26 mouse cellular contexts compared by ENCODE assay signal in genomic region chr13:29912251-29912650, GRCm38 (mm10).
"Had no signal": no experiment of that assay in that cellular context is flagged by ENCODE, and none has a peak within 500 bp of the region (broad histone marks: within the 10 kb centered on the region; RNA-seq: fewer than 3 reads in every experiment).

No protein-coding gene starts in this region.

- ATAC-seq: forebrain, embryonic 13.5 days; forebrain, embryonic 14.5 days; forebrain, embryonic 15.5 days; forebrain, postnatal 0 days had no signal

- H3K4me1 ChIP-seq: embryonic facial prominence, embryonic 15.5 days; forebrain, embryonic 10.5 days; forebrain, embryonic 12.5 days; forebrain, embryonic 13.5 days; forebrain, embryonic 15.5 days had no signal

- H3K27ac ChIP-seq: embryonic facial prominence, embryonic 10.5 days; embryonic facial prominence, embryonic 12.5 days; embryonic facial prominence, embryonic 13.5 days; embryonic facial prominence, embryonic 15.5 days; forebrain, embryonic 10.5 days; forebrain, embryonic 12.5 days; forebrain, embryonic 13.5 days; forebrain, embryonic 15.5 days; gastrocnemius, adult 2 months; heart, adult 2 months had no signal

- H3K9ac ChIP-seq: embryonic facial prominence, embryonic 12.5 days; embryonic facial prominence, embryonic 13.5 days; embryonic facial prominence, embryonic 15.5 days; forebrain, embryonic 12.5 days; forebrain, embryonic 13.5 days; forebrain, embryonic 15.5 days; forebrain, postnatal 0 days had no signal

- H3K4me2 ChIP-seq: embryonic facial prominence, embryonic 12.5 days; embryonic facial prominence, embryonic 13.5 days; embryonic facial prominence, embryonic 15.5 days; forebrain, embryonic 12.5 days; forebrain, embryonic 13.5 days; forebrain, embryonic 15.5 days had no signal

- DNase-seq: cerebellum, adult 2 months; cerebellum, adult 8-10 months; cerebellum, adult 9-10 months; cerebellum, adult 9-11 months; cerebellum, postnatal 10 days; cerebellum, postnatal 14 days; cerebellum, postnatal 25 days; cerebellum, postnatal 36 days; forebrain, postnatal 0 days; gastrocnemius, adult 2 months; gastrocnemius, postnatal 10 days; gastrocnemius, postnatal 14 days; gastrocnemius, postnatal 25 days; gastrocnemius, postnatal 36 days; heart, adult 18-20 months; heart, adult 2 months had no signal

- H3K4me3 ChIP-seq: embryonic facial prominence, embryonic 10.5 days; embryonic facial prominence, embryonic 12.5 days; embryonic facial prominence, embryonic 13.5 days; embryonic facial prominence, embryonic 15.5 days; erythroblast, embryonic 14.5 days; forebrain, embryonic 10.5 days; forebrain, embryonic 12.5 days; forebrain, embryonic 13.5 days; forebrain, embryonic 15.5 days; gastrocnemius, adult 2 months; heart, adult 2 months had no signal

- H3K9me3 ChIP-seq: embryonic facial prominence, embryonic 10.5 days; embryonic facial prominence, embryonic 12.5 days; embryonic facial prominence, embryonic 13.5 days; embryonic facial prominence, embryonic 15.5 days; forebrain, embryonic 12.5 days; forebrain, embryonic 13.5 days; forebrain, embryonic 15.5 days had no signal

- H3K27me3 ChIP-seq: embryonic facial prominence, embryonic 12.5 days; embryonic facial prominence, embryonic 13.5 days; embryonic facial prominence, embryonic 15.5 days; forebrain, embryonic 12.5 days; forebrain, embryonic 13.5 days; forebrain, embryonic 15.5 days had no signal
